Mouse (Mus musculus): Measurements from ENCODE around the gene Snrnp48. TPM values are rescaled to one million over a fixed set of nuclear protein-coding genes. Genes with fewer than 3 reads are reported as not detected.

Gene Snrnp48
- total RNA-seq (2021): 1 to 10 TPM; 6.2 to 7.7 TPM
- long read RNA-seq, experiment 1, partial matches to known transcripts: 1 of 4 reads
- long read RNA-seq, experiment 1, other reads (novel, unspliced or antisense): 0 of 4 reads
- long read RNA-seq, experiment 2, partial matches to known transcripts: 1 of 4 reads
- long read RNA-seq, experiment 2, other reads (novel, unspliced or antisense): 1 of 4 reads

DNA sequence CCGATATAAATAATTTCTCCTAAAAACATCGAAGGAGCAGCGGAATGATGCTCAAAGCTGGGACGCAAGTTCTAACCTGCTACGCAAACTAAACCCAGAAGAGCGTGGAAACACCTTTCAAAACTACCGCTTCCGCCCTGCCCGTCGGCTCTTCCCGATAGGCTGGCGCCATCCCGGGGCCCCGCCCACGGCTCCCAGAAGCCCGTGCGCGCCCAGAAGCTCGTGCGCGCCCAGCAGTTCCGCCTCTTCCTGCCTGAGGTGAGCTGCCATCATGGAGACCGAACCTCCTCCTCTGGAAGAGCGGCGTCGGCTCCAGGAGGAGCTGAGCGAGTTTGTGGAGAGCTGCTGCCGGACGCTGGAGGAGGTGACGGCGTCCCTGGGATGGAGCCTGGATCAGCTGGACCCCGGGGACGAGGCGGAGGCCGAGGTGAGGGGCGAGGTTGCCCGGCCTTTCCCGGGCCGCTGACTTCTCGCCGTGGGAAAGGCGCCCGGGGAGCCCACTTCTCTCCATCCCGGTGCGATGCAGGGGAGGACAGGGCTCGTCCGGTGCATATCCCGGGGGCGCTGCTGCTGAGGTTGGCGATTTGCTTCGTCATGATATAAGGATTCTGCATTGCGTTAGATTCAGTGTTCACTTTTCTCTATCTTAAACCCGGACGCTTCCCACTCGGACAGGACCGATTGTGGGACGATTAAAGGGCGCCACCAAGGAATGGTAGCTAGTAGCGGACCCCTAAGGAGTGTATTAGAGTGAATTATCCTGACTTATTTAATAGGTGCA lies at the start of gene Snrnp48:
Gene Snrnp48, plus strand, starts transcription at position 237 of the 781 bp plus-strand sequence.
- peak; percentile 89 for DNase-seq
- intact Hi-C loops (cut with DNase I; ENCODE audit: low total_unique reads): loop anchor here (10.0 kb wide), 1 partner anchor 140 kb away; no protein-coding TSS in a partner anchor

DNA sequence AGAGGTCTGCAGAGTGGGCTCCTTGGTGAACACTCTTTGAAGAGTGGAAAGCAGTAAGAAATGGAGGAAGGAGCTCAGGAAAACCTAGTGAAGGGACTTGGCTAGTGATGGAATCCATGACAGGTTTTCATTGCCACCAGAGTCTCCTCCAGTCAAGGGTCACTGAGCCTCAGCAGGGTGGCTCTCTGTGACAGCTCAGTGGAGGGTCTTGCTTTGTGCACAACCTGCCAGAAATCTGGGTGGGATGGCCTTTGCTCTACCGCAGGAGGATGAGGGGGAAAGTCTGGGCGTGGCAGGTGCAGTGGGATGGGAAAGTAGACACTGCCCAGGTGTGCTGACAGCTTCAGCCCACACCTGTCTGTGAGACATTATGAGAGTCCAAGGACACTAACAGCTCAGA lies 49.2 kb upstream of the Snrnp48 start:
- intact Hi-C loops (cut with DNase I; ENCODE audit: low total_unique reads): no loop called here
- no peak for DNase-seq

DNA sequence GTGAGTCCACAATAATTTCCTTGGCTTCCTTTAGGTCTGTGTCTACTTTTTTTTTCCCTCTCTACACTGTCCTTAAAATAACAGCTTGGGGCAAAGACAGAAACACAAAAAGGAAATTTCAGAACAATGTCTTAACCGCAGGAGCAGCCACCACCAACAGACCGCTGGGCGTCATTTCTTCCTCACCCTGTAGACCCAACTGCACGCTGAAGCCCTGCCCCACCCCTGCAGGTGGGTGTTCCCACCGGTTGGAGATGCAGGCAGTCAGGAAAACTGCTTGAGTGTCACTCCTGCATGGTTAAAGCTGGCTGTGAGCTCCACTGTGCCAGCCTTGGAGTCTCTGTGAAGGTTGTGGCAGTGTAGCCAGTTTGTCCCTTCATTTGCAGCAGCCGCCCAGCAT lies 47.1 kb upstream of the Snrnp48 start:
- no peak for DNase-seq
- intact Hi-C loops (cut with DNase I; ENCODE audit: low total_unique reads): no loop called here

DNA sequence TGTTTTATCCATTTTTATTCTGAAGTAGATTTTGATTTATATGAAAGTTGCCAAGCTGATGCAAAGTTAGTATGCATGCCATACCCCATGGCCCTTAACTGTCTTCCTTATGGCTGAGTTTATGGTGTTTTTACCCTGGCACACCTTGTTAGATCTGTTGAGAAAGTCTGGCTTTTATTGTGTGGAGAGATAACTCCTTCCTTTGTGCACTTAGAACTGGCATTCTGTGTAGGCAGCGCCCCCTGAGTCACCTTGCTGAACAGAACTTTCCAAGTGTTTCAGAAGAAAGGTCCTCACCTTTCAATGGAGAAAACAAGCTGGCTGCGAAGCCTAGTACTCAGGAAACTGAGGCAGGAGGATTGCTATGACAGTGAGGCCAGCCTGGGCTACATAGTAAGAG lies 42.7 kb upstream of the Snrnp48 start:
- intact Hi-C loops (cut with DNase I; ENCODE audit: low total_unique reads): no loop called here
- no peak for DNase-seq

GRCm38 (mm10) chr13:38162668-38163067 lies 42.1 kb upstream of the Snrnp48 start:
- intact Hi-C loops (cut with DNase I; ENCODE audit: low total_unique reads): no loop called here
- peak; percentile 64 for DNase-seq

DNA sequence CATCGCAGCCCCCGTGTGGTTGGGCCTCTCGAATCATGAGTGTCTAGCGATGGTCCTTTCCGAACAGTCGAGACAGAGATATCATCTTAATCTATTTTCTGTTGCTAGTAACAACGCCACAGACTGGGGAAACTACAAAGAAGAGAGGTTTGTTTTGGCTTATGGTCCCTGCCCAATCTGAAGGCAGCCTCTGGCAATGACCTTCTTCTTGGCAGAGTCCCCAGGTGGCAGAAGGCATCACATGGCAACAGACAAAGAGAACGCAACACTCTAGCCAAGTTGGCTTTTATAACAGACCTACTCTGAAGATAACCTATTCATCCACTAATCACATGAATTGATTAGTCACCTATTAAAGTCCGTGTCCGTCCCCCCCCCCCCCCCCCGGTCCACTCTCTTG lies 39.8 kb upstream of the Snrnp48 start:
- DNase-seq: no peak
- intact Hi-C loops (cut with DNase I; ENCODE audit: low total_unique reads): no loop called here

GRCm38 (mm10) chr13:38167056-38167455 lies 37.7 kb upstream of the Snrnp48 start:
- intact Hi-C loops (cut with DNase I; ENCODE audit: low total_unique reads): no loop called here
- DNase-seq: no peak

DNA sequence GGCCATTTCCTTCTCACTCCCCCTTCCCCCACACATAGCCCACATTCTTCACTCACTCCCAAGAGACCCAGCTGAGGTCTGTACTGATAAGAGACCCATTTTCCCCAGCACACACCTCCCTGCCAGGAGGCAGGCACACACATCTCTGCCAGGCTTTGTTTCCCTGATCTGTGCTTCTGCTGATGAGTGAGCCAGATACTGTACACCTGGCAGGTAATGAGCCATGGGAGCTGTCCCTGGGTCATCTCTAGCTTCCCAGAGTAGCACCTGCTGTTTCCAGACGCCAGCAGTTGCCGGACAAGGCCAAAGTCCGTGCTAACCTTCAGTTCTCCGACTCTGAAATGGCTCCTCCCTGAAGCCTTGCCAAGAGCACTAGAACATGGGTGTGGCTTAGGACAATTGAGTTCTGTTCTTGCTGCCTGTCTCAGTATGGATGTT lies 34.0 kb upstream of the Snrnp48 start:
- no peak for DNase-seq
- intact Hi-C loops (cut with DNase I; ENCODE audit: low total_unique reads): no loop called here

DNA sequence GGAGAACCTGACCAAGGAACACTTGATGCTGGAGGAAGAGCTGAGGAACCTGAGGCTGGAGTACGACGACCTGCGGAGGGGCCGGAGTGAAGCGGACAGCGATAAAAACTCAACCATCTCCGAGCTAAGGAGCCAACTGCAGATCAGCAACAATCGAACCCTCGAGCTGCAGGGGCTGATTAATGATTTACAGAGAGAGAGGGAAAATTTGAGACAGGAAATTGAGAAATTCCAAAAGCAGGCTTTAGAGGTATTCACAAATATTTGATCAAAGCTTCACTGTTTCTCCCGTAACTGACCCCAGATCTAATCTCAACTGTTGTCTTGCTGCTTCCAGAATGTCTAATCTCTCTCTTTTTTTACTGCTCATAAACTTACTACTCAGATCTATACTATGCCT lies 11.3 kb upstream of the Snrnp48 start:
- DNase-seq: no peak
- intact Hi-C loops (cut with DNase I; ENCODE audit: low total_unique reads): no loop called here

DNA sequence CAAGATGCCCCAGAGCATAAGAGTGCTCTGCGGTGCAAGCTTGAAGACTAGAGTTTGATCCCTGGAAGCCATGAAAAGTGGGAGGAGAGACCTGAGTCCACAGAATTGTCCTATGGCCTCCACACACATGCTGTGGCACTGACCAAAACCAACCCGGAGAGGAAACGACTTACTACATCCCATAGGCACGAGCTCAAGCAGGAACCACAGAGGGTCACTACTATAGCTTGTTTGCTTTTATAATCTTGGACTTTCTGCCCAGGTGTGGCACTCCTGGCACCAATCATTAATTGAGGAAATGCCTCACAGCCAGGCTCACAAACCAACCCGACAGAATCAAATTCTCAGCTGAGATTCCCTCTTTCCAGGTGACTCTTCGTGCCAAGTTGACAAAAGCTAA lies 3.3 kb upstream of the Snrnp48 start:
- DNase-seq: no peak
- intact Hi-C loops (cut with DNase I; ENCODE audit: low total_unique reads): loop anchor here (10.0 kb wide), 1 partner anchor 137 kb away; no protein-coding TSS in a partner anchor

- DNase-seq: no peak
- intact Hi-C loops (cut with DNase I; ENCODE audit: low total_unique reads): loop anchor here (10.0 kb wide), 1 partner anchor 139 kb away; no protein-coding TSS in a partner anchor
Measured at GRCm38 (mm10) chr13:38204171-38204570, 567 bp upstream of the Snrnp48 start.

- intact Hi-C loops (cut with DNase I; ENCODE audit: low total_unique reads): no loop called here
- DNase-seq: no peak
Measured at GRCm38 (mm10) chr13:38211122-38211521, 6.4 kb downstream of the Snrnp48 start.

GRCm38 (mm10) chr13:38218686-38219085 lies 13.9 kb downstream of the Snrnp48 start:
- DNase-seq: no peak
- intact Hi-C loops (cut with DNase I; ENCODE audit: low total_unique reads): no loop called here

DNA sequence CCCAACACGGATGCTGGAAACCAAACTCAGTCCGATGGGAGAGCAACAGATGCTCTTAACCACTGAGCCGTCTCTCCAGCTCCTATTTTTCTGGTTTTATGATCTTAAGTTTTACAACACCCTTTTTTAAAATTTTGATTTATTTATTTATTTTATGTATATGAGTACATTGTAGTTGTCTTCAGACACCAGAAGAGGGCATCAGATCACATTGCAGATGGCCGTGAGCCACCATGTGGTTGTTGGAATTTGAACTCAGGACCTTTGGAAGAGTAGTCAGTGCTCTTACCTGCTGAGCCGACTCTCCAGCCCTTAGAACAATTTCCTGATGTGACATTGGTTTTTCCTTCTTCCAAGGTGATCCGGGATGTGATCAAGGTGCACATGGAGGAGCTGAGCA lies 15.6 kb downstream of the Snrnp48 start:
- intact Hi-C loops (cut with DNase I; ENCODE audit: low total_unique reads): no loop called here
- no peak for DNase-seq

GRCm38 (mm10) chr13:38230177-38230821 lies 25.6 kb downstream of the Snrnp48 start:
- intact Hi-C loops (cut with DNase I; ENCODE audit: low total_unique reads): no loop called here
- DNase-seq: no peak

GRCm38 (mm10) chr13:38232411-38232810 lies 27.7 kb downstream of the Snrnp48 start:
- no peak for DNase-seq
- intact Hi-C loops (cut with DNase I; ENCODE audit: low total_unique reads): no loop called here

DNA sequence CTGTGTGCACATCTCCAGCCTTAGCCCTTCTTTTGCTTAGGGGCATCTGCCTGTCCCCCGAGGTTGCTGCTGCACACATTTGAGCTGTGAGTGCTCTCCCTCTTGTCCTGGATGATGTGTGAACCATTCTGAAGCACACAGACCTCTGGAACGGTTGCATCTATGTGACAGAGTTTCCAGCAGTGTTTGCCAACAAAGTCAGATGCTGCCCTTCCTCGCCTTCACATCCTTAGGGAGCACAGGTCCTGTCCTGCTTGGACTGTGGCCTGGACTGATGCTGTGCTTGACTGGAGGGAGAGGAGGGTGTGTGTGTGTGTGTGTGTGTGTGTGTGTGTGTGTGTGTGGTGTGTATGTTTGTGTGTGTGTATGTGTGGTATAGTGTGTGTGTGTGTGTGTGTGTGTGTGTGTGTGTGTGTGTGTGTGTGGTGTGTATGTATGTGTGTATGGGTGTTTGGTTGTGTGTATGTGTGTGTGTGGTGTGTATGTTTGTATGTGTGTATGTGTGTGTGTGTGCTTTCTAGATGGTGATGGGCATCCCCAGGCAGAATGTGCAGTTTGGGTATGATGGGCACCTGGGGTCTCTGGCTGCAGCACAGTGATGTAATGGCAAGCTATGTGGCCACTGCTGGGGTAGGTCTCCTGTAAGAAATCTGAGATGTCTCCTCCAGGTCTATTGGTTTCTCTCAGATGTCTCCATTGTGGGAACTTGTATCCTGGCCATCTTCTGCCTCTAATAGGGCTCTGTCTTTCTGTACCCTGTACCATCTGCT lies 28.3 kb downstream of the Snrnp48 start:
- intact Hi-C loops (cut with DNase I; ENCODE audit: low total_unique reads): no loop called here
- DNase-seq: no peak

DNA sequence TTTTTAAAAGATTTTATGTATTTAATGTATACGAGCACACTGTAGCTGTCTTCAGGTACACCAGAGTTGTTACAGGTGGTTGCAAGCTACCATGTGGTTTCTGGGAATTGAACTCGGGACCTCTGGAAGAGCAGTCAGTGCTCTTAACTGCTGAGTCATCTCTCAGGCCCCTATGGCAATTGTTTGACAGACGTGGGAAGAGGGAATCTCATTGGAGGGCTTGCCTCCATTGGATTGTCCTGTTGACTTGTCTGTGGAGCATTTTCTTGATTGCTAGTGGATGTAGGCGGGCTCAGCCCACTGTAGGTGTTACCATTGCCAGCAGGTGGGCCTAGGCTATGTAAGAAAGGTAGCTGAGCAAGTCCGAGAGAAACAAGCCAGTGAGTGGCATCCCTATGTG lies 29.9 kb downstream of the Snrnp48 start:
- intact Hi-C loops (cut with DNase I; ENCODE audit: low total_unique reads): no loop called here
- no peak for DNase-seq

GRCm38 (mm10) chr13:38235370-38235769 lies 30.6 kb downstream of the Snrnp48 start:
- no peak for DNase-seq
- intact Hi-C loops (cut with DNase I; ENCODE audit: low total_unique reads): no loop called here

- no peak for DNase-seq
- intact Hi-C loops (cut with DNase I; ENCODE audit: low total_unique reads): no loop called here
Measured at GRCm38 (mm10) chr13:38248151-38248550, 43.4 kb downstream of the Snrnp48 start.
